8 mouse cellular contexts compared by ENCODE assay signal in the genomic region with DNA sequence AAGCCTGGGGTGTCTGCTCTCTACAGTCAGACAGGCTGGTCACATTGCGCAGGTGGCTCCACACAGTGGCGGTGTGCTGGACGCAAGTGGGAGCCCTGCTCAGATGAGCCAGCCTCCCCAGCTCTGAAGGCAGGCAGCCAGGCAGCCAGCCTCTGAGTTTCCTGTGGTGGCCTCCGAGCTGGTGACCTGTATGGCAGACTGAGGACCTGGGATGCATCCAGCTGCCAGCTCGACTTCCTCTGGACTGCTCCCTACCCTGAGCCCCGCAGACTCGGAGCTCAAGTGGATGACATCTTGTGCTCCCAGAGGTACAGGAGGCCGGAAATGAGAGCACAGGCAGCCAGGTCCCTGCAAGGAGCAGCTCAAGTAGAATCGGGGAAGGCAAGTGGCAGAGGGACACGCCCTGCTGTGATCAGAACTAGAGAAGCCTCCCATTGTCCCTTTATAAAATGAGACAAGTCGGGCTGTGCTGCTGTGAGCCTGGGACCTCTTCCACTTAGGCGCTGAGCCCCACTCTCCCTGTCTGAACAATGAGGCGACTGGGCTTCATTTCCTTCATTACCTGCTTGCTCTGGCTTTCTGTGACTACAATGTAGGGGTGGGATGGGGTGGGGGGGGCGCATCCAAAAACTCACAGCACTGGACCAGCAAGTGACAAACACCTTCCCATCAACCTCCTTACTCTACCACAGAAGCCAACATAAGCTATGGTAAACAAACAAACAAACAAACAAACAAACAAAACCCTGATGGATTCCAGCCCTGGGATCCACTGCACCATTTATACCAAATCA. TPM values are rescaled to one million over a fixed set of nuclear protein-coding genes. Genes with fewer than 3 reads are reported as not detected.
DNase-seq lines count a peak whose midpoint lies in the region; ATAC-seq lines count a peak whose summit lies in the region.

No protein-coding gene starts in this region.

- H3K4me2 ChIP-seq in midbrain, embryonic 11.5 days: no peak overlapping the region

- intact Hi-C loops in heart, postnatal 36 days (cut with DNase I): loop anchor here (2.0 kb wide), 1 partner anchor 17 kb away; a partner anchor contains a TSS

- H3K9me3 ChIP-seq in midbrain, embryonic 10.5 days (replicated peaks): no peaks in the 10 kb centered on the region
- H3K9me3 ChIP-seq in midbrain, embryonic 11.5 days (ENCODE audit: control insufficient read depth, low read length): no peaks in the 10 kb centered on the region

- 40% methylated on average over 14 of the region's 14 CpGs for WGBS in midbrain, embryonic 10.5 days
- 39% methylated on average over 14 of the region's 14 CpGs for WGBS in midbrain, embryonic 11.5 days

- no peaks in the 10 kb centered on the region for H3K36me3 ChIP-seq in midbrain, embryonic 10.5 days
- H3K36me3 ChIP-seq in midbrain, embryonic 11.5 days (ENCODE audit: control insufficient read depth, insufficient read depth, low read length): no peaks in the 10 kb centered on the region

- peaks cover 44% of the 10 kb centered on the region for H3K4me1 ChIP-seq in midbrain, embryonic 10.5 days
- peaks cover 11% of the 10 kb centered on the region for H3K4me1 ChIP-seq in midbrain, embryonic 11.5 days (ENCODE audit: control insufficient read depth, insufficient read depth, low read length)

- no peak overlapping the region for H3K4me3 ChIP-seq in midbrain, embryonic 10.5 days
- H3K4me3 ChIP-seq in midbrain, embryonic 11.5 days (ENCODE audit: low read depth, low read length): no peak overlapping the region

- DNase-seq in midbrain, embryonic 10.5 days (ENCODE audit: low spot score): no peak
- no peak for DNase-seq in midbrain, embryonic 11.5 days (ENCODE audit: low spot score, missing footprints)
- peak; percentile 72 to 77 for DNase-seq in cerebellum, postnatal 10 days
- DNase-seq in heart, postnatal 36 days: peak; percentile 37 to 55
- DNase-seq in lung, adult 18-20 months: peak; percentile 46 to 63
- DNase-seq in thymus, postnatal 0 days (ENCODE audit: low spot score): peak; percentile 54
- DNase-seq in testis, postnatal 14 days (ENCODE audit: low spot score): no peak
- no peak for DNase-seq in urinary bladder, postnatal 10 days (ENCODE audit: low spot score)

- ATAC-seq in midbrain, embryonic 11.5 days (ENCODE audit: low FRiP score): no peak

- H3K27me3 ChIP-seq in midbrain, embryonic 10.5 days (ENCODE audit: low read depth, poor library complexity, severe bottlenecking): peaks cover 4% of the 10 kb centered on the region; the same call in 1 of the 2 replicates
- no peaks in the 10 kb centered on the region for H3K27me3 ChIP-seq in midbrain, embryonic 11.5 days (ENCODE audit: control insufficient read depth, insufficient read depth, low read length)

- H3K27ac ChIP-seq in midbrain, embryonic 10.5 days (replicated peaks): peak overlapping the region; percentile 55
- H3K27ac ChIP-seq in midbrain, embryonic 11.5 days (ENCODE audit: low read depth, low read length): no peak overlapping the region

- no peak overlapping the region for H3K9ac ChIP-seq in midbrain, embryonic 11.5 days (ENCODE audit: low read length)

RNA-seq across cellular contexts. Expression of a gene that starts 16.5 kb away (rescaled TPM):
- polyA plus RNA-seq in midbrain, embryonic 10.5 days (2016; fragmentation: Nextera tagmentation; extraction: Ambion mirVana): 1.5 and 1.7 TPM in 2 replicates
- 0.90 and 1.8 TPM in 2 replicates for polyA plus RNA-seq in midbrain, embryonic 11.5 days (2014; fragmentation: Nextera tagmentation; extraction: Ambion mirVana)
- total RNA-seq in heart, postnatal 36 days (2021): 10 to 100 TPM in 1 of 2 experiments, 1 to 10 TPM in 1; 8.8 to 10.4 TPM
- 4.4 and 6.5 TPM in 2 replicates for polyA plus RNA-seq in thymus, postnatal 0 days (2015; fragmentation: Nextera tagmentation; extraction: Ambion mirVana)

Comparison
In these comparisons a context has a peak if more than half of its experiments do, and no peak if none do; other contexts are left out.
1. DNase-seq: peak in cerebellum, postnatal 10 days (2 of 2), heart, postnatal 36 days (2 of 2), lung, adult 18-20 months (2 of 2) and thymus, postnatal 0 days (single experiment); none in midbrain, embryonic 10.5 days (single experiment), midbrain, embryonic 11.5 days (single experiment), testis, postnatal 14 days (single experiment) and urinary bladder, postnatal 10 days (single experiment).